11 mouse cellular contexts compared by ENCODE assay signal in genomic region chr10:81027331-81027730, GRCm38 (mm10). TPM values are rescaled to one million over a fixed set of nuclear protein-coding genes. Genes with fewer than 3 reads are reported as not detected.
DNase-seq lines count a peak whose midpoint lies in the region; ATAC-seq and TF ChIP-seq lines count a peak whose summit lies in the region.
"Had no signal": no experiment of that assay in that cellular context is flagged by ENCODE, and none has a peak within 500 bp of the region (broad histone marks: within the 10 kb centered on the region; RNA-seq: fewer than 3 reads in every experiment).

No protein-coding gene starts in this region.

- intact Hi-C loops in gastrocnemius, adult 2 months (cut with DNase I) = no loop called here

- peak overlapping the region; percentile 87 for H3K27ac ChIP-seq in gastrocnemius, adult 2 months
- H3K27ac ChIP-seq in liver, embryonic 12.5 days = no peak overlapping the region
- no peak overlapping the region for H3K27ac ChIP-seq in hindbrain, embryonic 16.5 days (ENCODE audit: low read depth, low read length)
- H3K27ac ChIP-seq: embryonic facial prominence, embryonic 13.5 days; limb, embryonic 15.5 days had no signal

- ATAC-seq in liver, embryonic 12.5 days = no peak
- ATAC-seq in hindbrain, embryonic 16.5 days = no peak

- 44% methylated on average over 4 of the region's 4 CpGs for WGBS in liver, embryonic 12.5 days (ENCODE audit: insufficient replicate concordance)
- 63% methylated on average over 4 of the region's 4 CpGs for WGBS in hindbrain, embryonic 16.5 days

- H3K9me3 ChIP-seq in liver, embryonic 12.5 days (replicated peaks) = no peaks in the 10 kb centered on the region
- no peaks in the 10 kb centered on the region for H3K9me3 ChIP-seq in hindbrain, embryonic 16.5 days (ENCODE audit: control insufficient read depth, low read length)
- H3K9me3 ChIP-seq: limb, embryonic 15.5 days had no signal

- H3K4me1 ChIP-seq in liver, embryonic 12.5 days = peaks cover 19% of the 10 kb centered on the region
- H3K4me1 ChIP-seq in hindbrain, embryonic 16.5 days (ENCODE audit: control insufficient read depth, insufficient read depth, low read depth, low read length) = peaks cover 8% of the 10 kb centered on the region

- TF ChIP-seq CTCF in gastrocnemius, adult 2 months (IDR thresholded peaks at IDR 0.05) = no peak

- no peak overlapping the region for H3K4me3 ChIP-seq in gastrocnemius, adult 2 months
- H3K4me3 ChIP-seq in liver, embryonic 12.5 days = no peak overlapping the region
- H3K4me3 ChIP-seq in hindbrain, embryonic 16.5 days (ENCODE audit: low read length) = no peak overlapping the region
- H3K4me3 ChIP-seq: embryonic facial prominence, embryonic 13.5 days; limb, embryonic 15.5 days had no signal

- peak; percentile 82 for DNase-seq in gastrocnemius, adult 2 months
- no peak for DNase-seq in gastrocnemius, postnatal 4 days (ENCODE audit: low spot score in 2 of 2)
- DNase-seq in MN1 (ENCODE audit: low spot score) = peak; percentile 88
- peak; percentile 81 to 89 for DNase-seq in cerebellum, adult 18-20 months
- DNase-seq in heart, adult 9 months (ENCODE audit: low spot score in 2 of 2) = peak; percentile 27 to 48
- DNase-seq in testis, postnatal 10 days (ENCODE audit: low spot score) = no peak

- H3K9ac ChIP-seq in liver, embryonic 12.5 days = no peak overlapping the region
- no peak overlapping the region for H3K9ac ChIP-seq in hindbrain, embryonic 16.5 days (ENCODE audit: low read depth, low read length)
- H3K9ac ChIP-seq: embryonic facial prominence, embryonic 13.5 days; limb, embryonic 15.5 days had no signal

- no peak overlapping the region for H3K4me2 ChIP-seq in liver, embryonic 12.5 days
- H3K4me2 ChIP-seq in hindbrain, embryonic 16.5 days (ENCODE audit: low read length) = no peak overlapping the region
- H3K4me2 ChIP-seq: embryonic facial prominence, embryonic 13.5 days; limb, embryonic 15.5 days had no signal

- peaks cover 47% of the 10 kb centered on the region for H3K27me3 ChIP-seq in liver, embryonic 12.5 days (replicated peaks)
- peaks cover 2% of the 10 kb centered on the region for H3K27me3 ChIP-seq in hindbrain, embryonic 16.5 days (replicated peaks; ENCODE audit: control insufficient read depth, insufficient read depth, low read length)

- peaks cover 18% of the 10 kb centered on the region for H3K36me3 ChIP-seq in liver, embryonic 12.5 days
- H3K36me3 ChIP-seq in hindbrain, embryonic 16.5 days (ENCODE audit: control insufficient read depth, insufficient read depth, low read length) = peaks cover 18% of the 10 kb centered on the region

RNA-seq across cellular contexts. Expression of gene Diras1, which starts 1.9 kb away (rescaled TPM):
- under 1 TPM in 1 of 2 experiments, not detected in 1; 0.08 TPM for total RNA-seq in gastrocnemius, adult 2 months (2021)
- under 1 TPM in 1 of 2 experiments, not detected in 1; 0.10 TPM for total RNA-seq in gastrocnemius, postnatal 4 days (2021)
- polyA plus RNA-seq in liver, embryonic 12.5 days (2016; fragmentation: Nextera tagmentation; extraction: Ambion mirVana) = not detected in 2 replicates
- polyA plus RNA-seq in hindbrain, embryonic 16.5 days (2015; fragmentation: Nextera tagmentation; extraction: Ambion mirVana) = 74.4 and 81.7 TPM in 2 replicates
- polyA plus RNA-seq: heart, embryonic 14.5 days had no signal

RNA-seq across cellular contexts. Expression of gene Slc39a3, which starts 9.9 kb away (rescaled TPM):
- 10 to 100 TPM; 11.6 to 16.0 TPM for total RNA-seq in gastrocnemius, adult 2 months (2021)
- 10 to 100 TPM; 11.2 to 11.9 TPM for total RNA-seq in gastrocnemius, postnatal 4 days (2021)
- 7.1 and 7.9 TPM in 2 replicates for polyA plus RNA-seq in liver, embryonic 12.5 days (2016; fragmentation: Nextera tagmentation; extraction: Ambion mirVana)
- polyA plus RNA-seq in hindbrain, embryonic 16.5 days (2015; fragmentation: Nextera tagmentation; extraction: Ambion mirVana) = 48.3 and 54.3 TPM in 2 replicates

RNA-seq across cellular contexts. Expression of gene Gng7, which starts 12.6 kb away (rescaled TPM):
- 1 to 10 TPM in 1 of 2 experiments, under 1 TPM in 1; 0.66 to 1.0 TPM for total RNA-seq in gastrocnemius, adult 2 months (2021)
- 1 to 10 TPM; 1.9 to 2.0 TPM for total RNA-seq in gastrocnemius, postnatal 4 days (2021)
- polyA plus RNA-seq in liver, embryonic 12.5 days (2016; fragmentation: Nextera tagmentation; extraction: Ambion mirVana) = 0.80 and 0.81 TPM in 2 replicates
- polyA plus RNA-seq in hindbrain, embryonic 16.5 days (2015; fragmentation: Nextera tagmentation; extraction: Ambion mirVana) = 25.4 and 27.0 TPM in 2 replicates

RNA-seq across cellular contexts. Expression of gene Sgta, which starts 32.6 kb away (rescaled TPM):
- 100 to 1,000 TPM; 100 TPM for total RNA-seq in gastrocnemius, adult 2 months (2021)
- total RNA-seq in gastrocnemius, postnatal 4 days (2021) = 100 to 1,000 TPM in 1 of 2 experiments, 10 to 100 TPM in 1; 98.0 to 100 TPM
- 89.2 and 91.3 TPM in 2 replicates for polyA plus RNA-seq in liver, embryonic 12.5 days (2016; fragmentation: Nextera tagmentation; extraction: Ambion mirVana)
- polyA plus RNA-seq in hindbrain, embryonic 16.5 days (2015; fragmentation: Nextera tagmentation; extraction: Ambion mirVana) = 334 and 346 TPM in 2 replicates

RNA-seq across cellular contexts. Expression of gene Thop1, which starts 42.5 kb away (rescaled TPM):
- total RNA-seq in gastrocnemius, adult 2 months (2021) = 10 to 100 TPM; 25.1 to 25.9 TPM
- 10 to 100 TPM; 40.6 to 44.0 TPM for total RNA-seq in gastrocnemius, postnatal 4 days (2021)
- 48.5 and 50.8 TPM in 2 replicates for polyA plus RNA-seq in liver, embryonic 12.5 days (2016; fragmentation: Nextera tagmentation; extraction: Ambion mirVana)
- polyA plus RNA-seq in hindbrain, embryonic 16.5 days (2015; fragmentation: Nextera tagmentation; extraction: Ambion mirVana) = 49.8 and 53.5 TPM in 2 replicates

Comparison
In these comparisons a context has a peak if more than half of its experiments do, and no peak if none do; other contexts are left out.
1. DNase-seq: peak in gastrocnemius, adult 2 months (single experiment), MN1 (single experiment), cerebellum, adult 18-20 months (2 of 2) and heart, adult 9 months (2 of 2); none in gastrocnemius, postnatal 4 days (0 of 2) and testis, postnatal 10 days (single experiment).